Mouse (Mus musculus) skeletal muscle tissue, postnatal 0 days (tissue): ENCODE results near the gene Car6. TPM values are rescaled to one million over a fixed set of nuclear protein-coding genes. Genes with fewer than 3 reads are reported as not detected.

Source experiments
- polyA plus RNA-seq: library from polyadenylated mRNA; unstranded; fragments of >200 nt; fragmentation: Nextera tagmentation; extraction: Ambion mirVana; gene quantifications from 2 replicates; pipeline ENCODE4 v1.2.1, GENCODE M21; 2015

The Car6 gene
- polyA plus RNA-seq = 0.12 and 0.18 TPM in 2 replicates

DNA sequence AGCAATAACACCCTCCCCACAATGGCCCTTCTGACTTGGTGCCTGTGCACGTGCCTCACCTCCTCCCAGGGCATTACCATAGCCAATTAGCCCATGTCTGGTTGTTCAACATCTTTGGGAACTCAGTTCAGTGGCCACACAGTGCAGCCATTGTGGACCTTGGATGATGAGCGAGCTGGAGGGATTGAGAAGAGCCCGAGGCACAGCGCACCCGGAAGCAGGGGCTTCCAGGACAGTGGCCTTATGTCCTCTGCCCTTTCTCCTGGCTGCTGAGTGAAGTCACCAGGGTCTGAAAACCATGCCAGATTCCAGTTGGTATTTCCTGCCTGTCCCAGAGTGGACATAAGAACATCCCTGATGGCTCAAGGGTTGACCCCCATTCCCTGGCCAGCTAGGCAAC, at the start of gene Car6:
Gene Car6 (minus strand): TSS at position 101 of the 400 bp plus-strand sequence.

DNA sequence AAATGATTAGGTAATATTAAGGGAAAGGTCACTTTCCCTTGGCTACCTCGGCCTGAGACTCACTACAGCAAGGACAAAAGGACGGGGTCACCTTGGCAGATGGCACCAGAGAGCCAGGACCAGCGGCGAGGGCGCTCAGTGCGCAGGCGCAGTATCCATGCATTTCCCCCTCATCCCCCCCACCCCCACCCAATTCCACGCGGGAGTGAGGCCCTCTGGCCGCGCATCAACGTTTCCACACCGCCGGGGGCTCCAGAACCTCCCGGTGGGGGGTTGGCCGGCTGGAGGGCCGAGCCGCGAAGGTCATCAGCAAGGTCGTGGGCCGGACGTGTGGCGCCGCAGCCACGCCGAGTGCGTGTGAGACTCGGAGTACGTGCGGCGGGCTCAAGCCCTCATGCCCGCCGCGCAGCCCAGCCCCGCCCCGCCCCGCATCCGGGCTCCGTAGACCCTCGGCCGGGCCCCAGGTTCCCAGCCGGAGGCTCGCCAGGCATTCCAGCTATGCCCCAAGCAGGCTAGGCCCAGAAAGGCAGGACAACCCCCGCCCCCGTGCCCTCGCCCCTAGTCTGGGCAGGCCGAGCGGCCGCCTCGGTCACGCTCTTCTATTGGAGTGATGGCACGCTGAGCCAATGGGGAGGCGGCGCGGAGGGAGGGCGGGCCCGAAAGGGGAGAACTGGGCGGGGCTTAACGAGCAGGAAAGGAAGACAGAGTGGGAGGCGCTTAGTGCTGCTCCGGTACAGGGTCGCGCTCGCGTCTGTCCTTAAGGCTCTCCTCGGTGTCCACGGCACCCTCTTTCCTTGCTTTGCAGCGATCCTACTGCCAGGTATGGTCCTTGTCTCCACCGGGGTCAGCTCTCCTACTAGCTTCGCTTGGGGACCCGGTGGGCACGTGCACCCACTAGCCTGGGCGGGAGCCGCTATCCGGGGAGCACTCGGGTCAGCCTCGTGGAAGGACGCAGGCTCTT, 35.7 kb upstream of the Car6 start, which contains the start of gene Eno1:
Gene Eno1 (plus strand): TSS at position 201 of the 961 bp plus-strand sequence.

Other genes starting within 250 kb of the Car6 start
- 9.7 and 10.4 TPM in 2 replicates for gene Spsb1, start 246.3 kb downstream of the Car6 start, polyA plus RNA-seq
- gene H6pd, start 192.3 kb downstream of the Car6 start, polyA plus RNA-seq = 12.5 and 15.1 TPM in 2 replicates
- gene Gpr157, start 114.0 kb downstream of the Car6 start, polyA plus RNA-seq = 5.5 and 6.6 TPM in 2 replicates
- gene Slc2a5, start 82.0 kb downstream of the Car6 start, polyA plus RNA-seq = 2.4 and 3.0 TPM in 2 replicates
- not detected in 2 replicates for gene Slc2a7, start 52.4 kb downstream of the Car6 start, polyA plus RNA-seq
- 1,232 and 1,283 TPM in 2 replicates for gene Eno1, start 35.4 kb upstream of the Car6 start, polyA plus RNA-seq
- 18.3 and 19.0 TPM in 2 replicates for gene Rere, start 80.3 kb upstream of the Car6 start, polyA plus RNA-seq